Comparison of ENCODE assay signal across 8 mouse cellular contexts in the genomic region with DNA sequence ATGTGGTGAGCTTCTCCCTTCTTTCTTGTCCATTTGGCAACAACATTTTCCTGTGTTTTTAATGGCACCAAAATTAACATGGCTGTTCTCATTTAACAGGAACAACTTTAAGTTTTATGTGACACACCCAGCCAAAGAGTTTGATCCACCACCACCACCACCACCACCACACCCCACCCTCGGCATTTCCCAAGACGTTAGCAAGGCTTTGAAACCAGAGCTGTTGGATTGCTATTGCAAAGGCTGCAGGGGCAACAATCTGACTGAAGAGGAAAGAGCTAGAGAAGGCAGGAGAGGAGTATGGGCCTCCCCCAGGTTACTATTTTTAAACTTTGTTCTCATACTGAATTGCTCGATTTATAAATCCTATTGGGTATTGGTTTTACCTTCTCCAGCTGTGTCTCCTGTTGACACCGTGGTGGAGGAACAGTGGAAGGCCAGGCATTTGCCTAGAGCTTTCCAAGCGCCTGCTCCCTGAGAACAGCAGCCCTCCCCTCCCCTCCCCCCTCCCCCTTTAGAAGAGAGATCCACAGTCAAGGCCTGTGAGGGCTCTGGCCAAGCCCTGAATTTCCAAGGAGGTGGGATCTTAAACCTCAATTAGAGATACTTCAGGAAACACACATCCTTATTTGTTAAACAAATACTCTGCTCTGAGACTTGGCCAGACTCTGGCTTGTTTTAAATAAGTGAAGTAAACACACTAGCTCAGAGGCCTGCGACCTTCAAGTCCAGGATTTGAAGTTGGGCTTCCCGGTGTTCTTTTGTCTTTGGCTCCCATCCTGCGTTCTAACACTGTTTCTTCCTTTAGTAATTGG.
DNase-seq lines count a peak whose midpoint lies in the region; ATAC-seq and TF ChIP-seq lines count a peak whose summit lies in the region.

No protein-coding gene starts in this region.

- no peaks in the 10 kb centered on the region for H3K9me3 ChIP-seq in forebrain, embryonic 10.5 days
- H3K9me3 ChIP-seq in forebrain, embryonic 12.5 days = no peaks in the 10 kb centered on the region
- no peaks in the 10 kb centered on the region for H3K9me3 ChIP-seq in lung, embryonic 14.5 days (ENCODE audit: low read depth, low read length)
- H3K9me3 ChIP-seq in lung, embryonic 15.5 days = no peaks in the 10 kb centered on the region

- H3K4me2 ChIP-seq in forebrain, embryonic 12.5 days = no peak overlapping the region
- no peak overlapping the region for H3K4me2 ChIP-seq in lung, embryonic 14.5 days
- H3K4me2 ChIP-seq in lung, embryonic 15.5 days = no peak overlapping the region

- ATAC-seq in forebrain, embryonic 12.5 days (ENCODE audit: low FRiP score) = no peak
- ATAC-seq in lung, embryonic 14.5 days (ENCODE audit: insufficient read depth) = peak; percentile 58
- ATAC-seq in lung, embryonic 15.5 days (ENCODE audit: borderline replicate concordance, extremely low read depth, low FRiP score, low TSS enrichment) = peak; percentile 57

- H3K4me3 ChIP-seq in forebrain, embryonic 10.5 days = no peak overlapping the region
- H3K4me3 ChIP-seq in forebrain, embryonic 12.5 days (replicated peaks) = no peak overlapping the region
- H3K4me3 ChIP-seq in lung, embryonic 14.5 days (ENCODE audit: low read depth, low read length) = no peak overlapping the region
- H3K4me3 ChIP-seq in lung, adult 2 months (replicated peaks; ENCODE audit: extremely low read depth, low read depth, low read length) = no peak overlapping the region
- H3K4me3 ChIP-seq in lung, embryonic 15.5 days = no peak overlapping the region
- no peak overlapping the region for H3K4me3 ChIP-seq in testis, adult 2 months (ENCODE audit: control insufficient read depth, low read depth, low read length)

- peaks cover 55% of the 10 kb centered on the region for H3K27me3 ChIP-seq in forebrain, embryonic 10.5 days (ENCODE audit: poor library complexity, severe bottlenecking)
- H3K27me3 ChIP-seq in forebrain, embryonic 12.5 days = peaks cover 45% of the 10 kb centered on the region
- H3K27me3 ChIP-seq in lung, embryonic 14.5 days (ENCODE audit: insufficient read depth, low read length) = no peaks in the 10 kb centered on the region
- H3K27me3 ChIP-seq in lung, embryonic 15.5 days = no peaks in the 10 kb centered on the region
- H3K27me3 ChIP-seq in testis, adult 2 months (ENCODE audit: control insufficient read depth, insufficient read depth, low read length) = no peaks in the 10 kb centered on the region

- peak; percentile 43 for DNase-seq in forebrain, embryonic 10.5 days (ENCODE audit: extremely low spot score, low spot score)
- DNase-seq in lung, embryonic 14.5 days = peak; percentile 80
- no peak for DNase-seq in lung, adult 2 months
- DNase-seq in natural killer cell, adult 2 months (ENCODE audit: low spot score in 2 of 2) = no peak
- no peak for DNase-seq in frontal cortex, postnatal 10 days (ENCODE audit: low spot score in 2 of 2)

- TF ChIP-seq CTCF in lung, embryonic 14.5 days (IDR thresholded peaks at IDR 0.05; ENCODE audit: low read depth) = no peak
- no peak for TF ChIP-seq CTCF in lung, adult 2 months (IDR thresholded peaks at IDR 0.05; ENCODE audit: insufficient read depth, low read length)
- no peak for TF ChIP-seq CTCF in testis, adult 2 months (IDR thresholded peaks at IDR 0.05; ENCODE audit: control insufficient read depth, insufficient read depth, insufficient replicate concordance, low read depth, low read length)

- TF ChIP-seq POLR2A in lung, adult 2 months (IDR thresholded peaks at IDR 0.05; ENCODE audit: borderline replicate concordance, extremely low read depth, low read depth, low read length) = no peak
- no peak for TF ChIP-seq POLR2A in testis, adult 2 months (IDR thresholded peaks at IDR 0.05; ENCODE audit: control insufficient read depth, low read depth, low read length)

- WGBS in forebrain, embryonic 10.5 days = 10% methylated on average over 8 of the region's 8 CpGs
- 7% methylated on average over 8 of the region's 8 CpGs for WGBS in forebrain, embryonic 12.5 days
- 14% methylated on average over 8 of the region's 8 CpGs for WGBS in lung, embryonic 14.5 days
- 19% methylated on average over 8 of the region's 8 CpGs for WGBS in lung, adult 2 months
- WGBS in lung, embryonic 15.5 days = 21% methylated on average over 8 of the region's 8 CpGs

- peak overlapping the region; percentile 49; the same call in 1 of the 2 replicates for H3K27ac ChIP-seq in forebrain, embryonic 10.5 days
- no peak overlapping the region for H3K27ac ChIP-seq in forebrain, embryonic 12.5 days
- peak overlapping the region; percentile 75 for H3K27ac ChIP-seq in lung, embryonic 14.5 days (ENCODE audit: low read depth)
- H3K27ac ChIP-seq in lung, embryonic 15.5 days = peak overlapping the region; percentile 84
- peak overlapping the region; percentile 55; the same call in 1 of the 2 replicates for H3K27ac ChIP-seq in testis, adult 2 months (ENCODE audit: control insufficient read depth, insufficient read depth, low read depth, low read length)

- H3K4me1 ChIP-seq in forebrain, embryonic 10.5 days = peaks cover 26% of the 10 kb centered on the region
- H3K4me1 ChIP-seq in forebrain, embryonic 12.5 days = peaks cover 14% of the 10 kb centered on the region
- peaks cover 35% of the 10 kb centered on the region for H3K4me1 ChIP-seq in lung, embryonic 14.5 days (ENCODE audit: insufficient read depth)
- H3K4me1 ChIP-seq in lung, adult 2 months (ENCODE audit: control insufficient read depth, insufficient read depth, low read length) = peaks cover 32% of the 10 kb centered on the region
- H3K4me1 ChIP-seq in lung, embryonic 15.5 days = peaks cover 57% of the 10 kb centered on the region
- H3K4me1 ChIP-seq in testis, adult 2 months (ENCODE audit: control insufficient read depth, insufficient read depth, low read length) = 0 out of 2 replicates have a peak, but pooled peaks cover 2% of the 10 kb centered on the region

- H3K9ac ChIP-seq in forebrain, embryonic 12.5 days = no peak overlapping the region
- no peak overlapping the region for H3K9ac ChIP-seq in lung, embryonic 14.5 days
- no peak overlapping the region for H3K9ac ChIP-seq in lung, embryonic 15.5 days

- no peaks in the 10 kb centered on the region for H3K36me3 ChIP-seq in forebrain, embryonic 10.5 days (replicated peaks)
- no peaks in the 10 kb centered on the region for H3K36me3 ChIP-seq in forebrain, embryonic 12.5 days (replicated peaks)
- no peaks in the 10 kb centered on the region for H3K36me3 ChIP-seq in lung, embryonic 14.5 days (ENCODE audit: insufficient read depth)
- no peaks in the 10 kb centered on the region for H3K36me3 ChIP-seq in lung, embryonic 15.5 days
- no peaks in the 10 kb centered on the region for H3K36me3 ChIP-seq in testis, adult 2 months (ENCODE audit: control insufficient read depth, insufficient read depth, low read length)

Comparison
In these comparisons a context has a peak if more than half of its experiments do, and no peak if none do; other contexts are left out.
1. DNase-seq: peak in forebrain, embryonic 10.5 days (single experiment) and lung, embryonic 14.5 days (single experiment); none in lung, adult 2 months (single experiment), natural killer cell, adult 2 months (0 of 2) and frontal cortex, postnatal 10 days (0 of 2).